Mouse (Mus musculus) liver, postnatal 0 days (tissue): ENCODE measurements around the gene Shoc2.

Experiments
- CTCF ChIP-seq: sonication (generic); IDR thresholded peaks from 2 replicates; pipeline ENCODE4 v1.5.1; 2016; ENCODE audit warnings: antibody characterized with exemption, low read depth
- EP300 ChIP-seq: IDR thresholded peaks from 2 replicates; pipeline ENCODE4 v1.6.1; 2016; ENCODE audit warnings: antibody characterized with exemption, low read depth, mild to moderate bottlenecking

DNA sequence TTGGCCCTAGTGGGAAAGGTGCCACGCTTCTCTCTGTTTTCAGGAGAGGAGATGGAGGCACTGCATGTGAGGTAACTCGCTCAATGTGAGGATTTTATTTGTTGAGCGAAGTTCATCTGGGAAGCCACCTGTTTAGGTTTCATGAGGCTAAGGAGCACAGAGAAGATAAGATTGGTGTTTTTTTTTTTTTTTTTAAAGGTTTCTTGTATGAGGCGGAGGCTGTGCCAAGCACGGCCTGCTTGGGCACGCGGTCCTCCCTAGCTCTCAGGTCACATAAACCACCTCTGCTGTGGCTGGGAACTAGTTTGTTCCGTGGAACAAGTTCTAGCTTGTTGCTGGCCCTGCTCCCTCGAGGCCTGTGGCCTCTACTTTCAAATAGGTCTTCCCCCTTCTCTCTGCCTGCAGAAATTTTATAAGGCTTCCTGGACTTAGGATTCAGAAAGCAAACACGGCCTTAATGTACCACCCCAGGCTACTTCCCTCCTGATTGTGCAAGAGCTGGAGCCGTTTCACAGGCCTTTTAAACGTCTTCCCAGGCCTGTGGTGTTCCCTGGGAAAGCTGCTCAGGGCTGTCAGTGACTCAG lies 49.5 kb upstream of the Shoc2 start:
- TF ChIP-seq CTCF (no peak), EP300 (peak; percentile 89)
